Mouse (Mus musculus) heart, adult 2 months (tissue): Measurements from ENCODE around the gene Vps37d. TPM values are rescaled to one million over a fixed set of nuclear protein-coding genes. Genes with fewer than 3 reads are reported as not detected.

ENCODE experiments used
- DNase-seq, 2 experiments: peaks; one replicate each; pipeline ENCODE4 v3.0.0; 2021
- H3K27ac ChIP-seq: fragments of 200-600 bp; 2 replicates; pipeline ENCODE4 v1.8.1; 2022
- H3K27me3 ChIP-seq: fragments of 200-500 bp; 2 replicates; pipeline ENCODE4 v1.6.1; 2012; ENCODE audit warnings: mild to moderate bottlenecking, low read length, inconsistent platforms, mixed read lengths; ENCODE audit not compliant: control insufficient read depth, insufficient read depth
- H3K36me3 ChIP-seq: fragments of 200-500 bp; 2 replicates; pipeline ENCODE4 v1.6.1; 2012; ENCODE audit warnings: low read length, inconsistent platforms; ENCODE audit not compliant: control insufficient read depth, insufficient read depth
- H3K4me1 ChIP-seq: fragments of 200-500 bp; 2 replicates; pipeline ENCODE4 v1.6.1; 2011; ENCODE audit warnings: low read length; ENCODE audit not compliant: control insufficient read depth, insufficient read depth
- H3K4me3 ChIP-seq: fragments of 200-600 bp; 2 replicates; pipeline ENCODE4 v1.8.1; 2022
- H3K79me2 ChIP-seq: fragments of 200-500 bp; replicated peaks from 2 replicates; pipeline ENCODE4 v1.6.1; 2012; ENCODE audit warnings: mild to moderate bottlenecking, inconsistent platforms, low read length, moderate library complexity, mixed read lengths; ENCODE audit not compliant: control insufficient read depth, insufficient read depth
- H3K9ac ChIP-seq: fragments of 200-500 bp; 2 replicates; pipeline ENCODE4 v1.6.1; 2012; ENCODE audit warnings: low read depth, mild to moderate bottlenecking, control low read depth, inconsistent platforms, low read length, mixed read lengths
- CTCF ChIP-seq: fragments of 200-600 bp; IDR thresholded peaks from 2 replicates; pipeline ENCODE4 v1.8.1; 2022; ENCODE audit warnings: antibody characterized with exemption, mild to moderate bottlenecking, moderate library complexity
- EP300 ChIP-seq: fragments of 200-500 bp; IDR thresholded peaks from 2 replicates; pipeline ENCODE4 v1.6.1; 2011; ENCODE audit warnings: low read depth, low read length, control low read depth; ENCODE audit not compliant: insufficient read depth
- POLR2A ChIP-seq: fragments of 200-500 bp; IDR thresholded peaks from 2 replicates; pipeline ENCODE4 v1.6.1; 2011; ENCODE audit warnings: mild to moderate bottlenecking, low read depth, low read length, control low read depth; ENCODE audit not compliant: insufficient read depth
- WGBS: fragments of 180-500 bp; shearing (Covaris S2); methylation state at CpG from one replicate; pipeline ENCODE4 v1.1.7; 2018; 5-methylcytosine and 5-hydroxymethylcytosine counted together
- intact Hi-C: fragments of 180-260 bp; cut with DNase I; formaldehyde crosslinking; loops from one replicate; pipeline ENCODE4 v1.15.1; 2025
- polyA plus RNA-seq: library from polyadenylated mRNA; depleted of rRNA; stranded (reverse); fragments of >200 nt; gene quantifications from 2 replicates; pipeline ENCODE4 v1.2.3, GENCODE M21; 2012
- total RNA-seq, 2 experiments: library from RNA; stranded (reverse); gene quantifications; 2 replicates each; pipeline ENCODE4 v1.2.3; 2021

The Vps37d gene
- total and polyA plus RNA-seq, 3 experiments = 0.52 to 0.72 (median 0.57) TPM

DNA sequence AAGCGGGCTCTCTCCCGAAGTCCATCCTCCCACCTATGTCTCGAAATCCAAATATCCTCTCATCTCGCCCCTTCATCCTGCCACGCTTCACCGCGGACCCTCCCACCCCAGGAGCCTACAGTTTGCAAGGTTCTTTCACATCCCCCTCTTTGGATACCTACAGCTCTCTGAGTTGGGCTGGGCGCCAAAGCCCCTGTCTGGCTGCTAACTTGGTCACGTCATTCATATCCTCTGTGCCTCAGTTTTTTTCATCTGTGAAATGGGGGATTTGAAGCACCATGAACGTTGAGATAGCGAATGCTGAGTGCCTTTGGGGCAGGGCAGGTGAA is 380 bp upstream of the Vps37d start:
- Histone ChIP-seq H3K36me3 (no peaks in the 10 kb centered on the region), H3K27me3 (no peaks in the 10 kb centered on the region), H3K79me2 (no peaks in the 10 kb centered on the region), H3K9ac (no peak overlapping the region), H3K4me1 (no peaks in the 10 kb centered on the region), H3K4me3 (peak overlapping the region; percentile 68), H3K27ac (no peak overlapping the region)
- TF ChIP-seq CTCF = no peak
- no peak for TF ChIP-seq POLR2A
- TF ChIP-seq EP300 = no peak
- intact Hi-C loops = loop anchor here (1.0 kb wide), 1 partner anchor 113 kb away; no protein-coding TSS in a partner anchor
- 2% methylated on average over 11 of the region's 11 CpGs for WGBS
- no peak for DNase-seq

DNA sequence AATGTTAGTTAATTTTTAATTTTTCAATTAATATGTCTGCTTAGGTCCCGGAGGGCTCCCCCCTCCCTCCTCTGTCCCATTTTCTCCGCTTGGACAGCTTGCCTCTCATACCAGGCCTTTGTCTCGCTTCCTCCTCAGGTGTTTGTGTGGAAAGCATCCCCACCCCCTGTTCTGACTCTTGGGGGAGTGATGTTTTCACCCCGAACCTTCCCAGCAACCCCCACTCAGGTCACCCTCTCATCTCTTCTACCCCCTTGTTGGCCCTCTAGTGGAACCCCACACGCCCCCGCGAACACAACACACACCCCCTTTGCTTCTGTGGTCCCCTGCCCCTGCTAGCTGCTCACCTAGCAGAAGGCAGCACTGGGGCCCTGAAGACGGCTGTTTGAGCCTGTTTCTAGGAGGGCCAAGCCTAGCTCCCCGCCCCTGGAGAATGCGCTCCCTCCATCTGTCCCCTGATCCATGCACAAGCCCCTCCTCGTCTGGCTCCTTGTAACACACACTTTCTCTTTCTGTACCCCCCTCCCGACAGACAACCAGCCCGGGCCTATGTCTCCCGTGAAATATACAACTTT is 1.0 kb downstream of the Vps37d start:
- TF ChIP-seq CTCF (no peak), EP300 (no peak), POLR2A (no peak)

DNA sequence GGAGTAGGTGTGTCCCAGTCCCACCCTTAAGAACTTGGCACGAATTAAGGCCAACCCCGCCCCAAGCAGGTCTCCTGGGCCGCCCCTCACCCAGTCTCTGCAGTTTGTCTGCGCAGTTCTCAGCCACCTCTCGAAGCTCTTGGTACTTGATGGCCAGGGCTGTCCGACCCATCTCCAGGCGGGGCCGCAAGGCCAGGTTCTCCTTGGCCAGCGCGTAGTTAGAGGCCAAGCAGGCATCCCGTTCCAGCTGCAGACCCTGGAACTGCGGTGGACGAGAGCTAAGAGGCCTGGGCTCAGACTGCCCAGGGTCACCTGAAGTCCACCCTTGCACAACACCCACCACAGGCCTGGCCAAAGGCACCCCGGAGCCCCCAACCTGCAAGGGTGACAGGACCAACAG is 1.7 kb downstream of the Vps37d start:
- H3K79me2 ChIP-seq = no peaks in the 10 kb centered on the region
- intact Hi-C loops = no loop called here
- no peak for TF ChIP-seq EP300
- TF ChIP-seq CTCF = no peak
- TF ChIP-seq POLR2A = no peak

More for the DNA sequence above, 1.0 kb downstream of the Vps37d start:
- intact Hi-C loops = no loop called here
- H3K4me1 ChIP-seq = no peaks in the 10 kb centered on the region
- H3K27ac ChIP-seq = no peak overlapping the region
- WGBS = 47% methylated on average over 14 of the region's 14 CpGs
- no peaks in the 10 kb centered on the region for H3K36me3 ChIP-seq
- DNase-seq = peak in 1 of 2 experiments; percentile 31
- H3K79me2 ChIP-seq = no peaks in the 10 kb centered on the region
- no peak overlapping the region; the same call in 1 of the 2 replicates for H3K4me3 ChIP-seq
- no peaks in the 10 kb centered on the region for H3K27me3 ChIP-seq
- no peak overlapping the region for H3K9ac ChIP-seq

DNA sequence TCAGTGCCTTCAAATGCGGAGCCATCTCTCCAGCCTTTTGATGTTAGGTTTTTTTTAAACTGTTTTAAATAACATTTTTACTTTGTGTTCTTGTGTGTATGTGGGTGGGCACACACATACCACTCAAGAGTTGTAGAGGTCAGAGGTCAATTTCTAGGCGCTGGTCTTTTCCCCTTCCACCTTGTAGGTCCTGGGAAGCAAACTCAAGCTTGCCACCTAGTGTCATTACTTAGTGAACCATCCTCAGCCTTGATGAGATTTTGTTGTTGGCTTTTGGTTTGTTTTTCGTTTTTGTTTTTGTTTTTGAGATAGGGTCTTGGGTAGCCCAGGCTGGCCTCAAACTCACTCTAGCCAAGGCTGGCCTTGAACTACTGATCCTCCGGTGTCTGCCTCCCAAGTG is 2.4 kb downstream of the Vps37d start:
- Histone ChIP-seq H3K27me3 (no peaks in the 10 kb centered on the region), H3K79me2 (no peaks in the 10 kb centered on the region), H3K9ac (no peak overlapping the region), H3K27ac (no peak overlapping the region), H3K4me1 (no peaks in the 10 kb centered on the region), H3K36me3 (no peaks in the 10 kb centered on the region), H3K4me3 (no peak overlapping the region)
- 66% methylated on average over 4 of the region's 4 CpGs for WGBS
- no peak for DNase-seq
- intact Hi-C loops = loop anchor here (2.0 kb wide), 1 partner anchor 55 kb away; no protein-coding TSS in a partner anchor
- peak; percentile 29 for TF ChIP-seq CTCF
- TF ChIP-seq EP300 = no peak

More for the DNA sequence above, 1.7 kb downstream of the Vps37d start:
- WGBS = 92% methylated on average over 14 of the region's 14 CpGs
- Histone ChIP-seq H3K36me3 (no peaks in the 10 kb centered on the region), H3K9ac (no peak overlapping the region), H3K4me1 (no peaks in the 10 kb centered on the region), H3K27me3 (no peaks in the 10 kb centered on the region), H3K4me3 (no peak overlapping the region), H3K27ac (no peak overlapping the region)
- DNase-seq = no peak

DNA sequence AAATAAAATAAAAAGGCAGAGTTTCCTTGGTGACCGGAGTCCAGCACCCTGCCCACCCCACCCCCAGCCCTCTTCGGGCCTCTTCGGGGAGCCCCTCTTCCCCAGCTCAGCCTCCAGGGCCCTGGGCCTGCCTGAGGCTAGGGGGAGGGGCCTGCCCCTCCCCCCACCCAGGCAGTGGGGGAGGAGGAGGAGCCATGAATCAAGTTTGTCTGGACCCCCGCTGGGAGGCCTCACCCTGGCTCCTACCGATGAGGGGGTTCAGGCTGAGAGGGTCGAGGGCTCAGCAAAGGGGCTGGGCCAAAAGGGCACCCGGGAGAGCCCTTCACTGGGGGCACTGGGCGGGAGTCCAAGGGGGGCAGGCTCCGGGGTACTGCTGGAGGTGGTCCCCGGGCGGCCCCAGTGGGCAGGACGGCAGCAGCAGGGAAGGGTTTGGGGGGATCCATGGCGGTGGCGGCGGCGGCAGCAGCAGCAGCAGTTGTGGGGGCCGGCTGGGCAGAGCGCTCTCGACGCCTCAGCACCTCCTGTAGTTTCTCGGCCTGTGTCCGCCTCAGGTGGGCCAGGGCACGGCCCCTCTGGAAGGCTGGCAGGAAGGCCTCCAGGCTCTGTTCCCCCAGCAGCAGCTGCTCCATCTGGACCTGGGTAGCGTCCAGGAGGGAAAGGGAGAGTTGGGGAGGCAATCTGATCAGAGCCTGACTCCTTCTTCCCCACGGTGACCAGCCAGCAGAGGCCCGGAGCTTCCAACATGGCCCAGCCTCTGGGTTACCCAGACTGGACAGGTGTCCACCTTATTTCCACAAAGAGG is 4.5 kb downstream of the Vps37d start:
- Histone ChIP-seq H3K27me3 (no peaks in the 10 kb centered on the region), H3K27ac (no peak overlapping the region), H3K9ac (no peak overlapping the region), H3K4me3 (no peak overlapping the region), H3K4me1 (no peaks in the 10 kb centered on the region), H3K36me3 (no peaks in the 10 kb centered on the region), H3K79me2 (no peaks in the 10 kb centered on the region)
- no peak for DNase-seq
- no peak for TF ChIP-seq EP300
- no peak for TF ChIP-seq POLR2A
- TF ChIP-seq CTCF = no peak
- intact Hi-C loops = loop anchor here (2.0 kb wide), 1 partner anchor 53 kb away; no protein-coding TSS in a partner anchor
- 42% methylated on average over 26 of the region's 26 CpGs for WGBS

DNA sequence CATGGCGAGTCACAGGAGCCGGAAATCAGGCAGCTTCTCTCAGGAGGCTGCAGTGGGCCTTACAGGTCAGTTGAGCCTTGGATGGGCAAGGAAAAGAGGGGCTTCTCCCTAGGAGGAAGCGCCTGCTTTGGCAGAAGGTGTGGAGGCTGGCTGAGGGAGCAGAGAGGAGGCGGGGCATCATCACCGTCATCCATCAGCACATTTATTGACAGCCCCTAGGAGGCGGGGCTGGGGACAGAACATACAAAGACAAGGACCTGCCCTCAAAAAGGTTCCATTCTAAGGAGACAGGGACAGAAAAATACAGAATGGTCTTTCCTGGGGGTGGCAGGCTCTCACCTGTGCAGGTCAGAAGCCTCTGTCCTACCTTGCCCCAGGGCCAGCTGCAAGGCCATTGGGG is 5.3 kb downstream of the Vps37d start:
- WGBS = 83% methylated on average over 6 of the region's 6 CpGs
- TF ChIP-seq EP300 (no peak), CTCF (no peak), POLR2A (no peak)
- H3K79me2 ChIP-seq = no peaks in the 10 kb centered on the region
- no peaks in the 10 kb centered on the region for H3K36me3 ChIP-seq
- no peak overlapping the region for H3K9ac ChIP-seq
- no peak overlapping the region for H3K27ac ChIP-seq
- intact Hi-C loops = no loop called here
- DNase-seq = no peak
- no peak overlapping the region for H3K4me3 ChIP-seq
- no peaks in the 10 kb centered on the region for H3K27me3 ChIP-seq
- H3K4me1 ChIP-seq = no peaks in the 10 kb centered on the region
